Mouse (Mus musculus): ENCODE data around the gene Dnaaf3.

The Dnaaf3 gene

GRCm38 (mm10) chr7:4521231-4522003 is 10.8 kb downstream of the Dnaaf3 start:
- no peak for DNase-seq

GRCm38 (mm10) chr7:4518487-4518886 is 13.8 kb downstream of the Dnaaf3 start:
- DNase-seq: no peak

- no peak for DNase-seq
Measured at GRCm38 (mm10) chr7:4516332-4517050, 15.8 kb downstream of the Dnaaf3 start, which contains the start of gene Tnnt1. TSS of gene Tnnt1 (minus strand) at chr7:4516382.

- no peak for DNase-seq
Measured at GRCm38 (mm10) chr7:4515853-4516252, 16.4 kb downstream of the Dnaaf3 start.

GRCm38 (mm10) chr7:4513829-4514712 is 18.2 kb downstream of the Dnaaf3 start:
- no peak for DNase-seq

GRCm38 (mm10) chr7:4513236-4513635 is 19.0 kb downstream of the Dnaaf3 start:
- no peak for DNase-seq

GRCm38 (mm10) chr7:4511489-4512224 is 20.6 kb downstream of the Dnaaf3 start:
- no peak for DNase-seq

GRCm38 (mm10) chr7:4509863-4510608 is 22.2 kb downstream of the Dnaaf3 start:
- DNase-seq: peak; percentile 66 to 73

- no peak for DNase-seq
Measured at GRCm38 (mm10) chr7:4508739-4509116, 23.5 kb downstream of the Dnaaf3 start.

GRCm38 (mm10) chr7:4508062-4508738 is 24.1 kb downstream of the Dnaaf3 start:
- DNase-seq: no peak

- no peak for DNase-seq
Measured at GRCm38 (mm10) chr7:4507220-4507619, 25.0 kb downstream of the Dnaaf3 start.

GRCm38 (mm10) chr7:4504646-4505435 is 27.4 kb downstream of the Dnaaf3 start:
- DNase-seq: no peak

GRCm38 (mm10) chr7:4503858-4504257 is 28.4 kb downstream of the Dnaaf3 start:
- no peak for DNase-seq

- DNase-seq: no peak
Measured at GRCm38 (mm10) chr7:4503100-4503499, 29.2 kb downstream of the Dnaaf3 start.

- no peak for DNase-seq
Measured at GRCm38 (mm10) chr7:4502421-4503090, 29.7 kb downstream of the Dnaaf3 start.

- DNase-seq: peak; percentile 90 to 91
Measured at GRCm38 (mm10) chr7:4501558-4502397, 30.5 kb downstream of the Dnaaf3 start, which contains the start of gene Ppp1r12c. TSS of gene Ppp1r12c (minus strand) at chr7:4501680.

- DNase-seq: peak; percentile 49 to 52
Measured at GRCm38 (mm10) chr7:4500892-4501471, 31.3 kb downstream of the Dnaaf3 start.

- no peak for DNase-seq
Measured at GRCm38 (mm10) chr7:4499034-4499433, 33.2 kb downstream of the Dnaaf3 start.

Measured in thymus, adult 18-20 months (tissue).